Mouse (Mus musculus): ENCODE measurements around the gene Cmtm2b. TPM values are rescaled to one million over a fixed set of nuclear protein-coding genes. Genes with fewer than 3 reads are reported as not detected.
"Not testable (repeated sequence)": the region's sequence is repeated elsewhere in the genome, so short reads cannot be mapped to it uniquely, and the experiment has no call there.

Cmtm2b gene
- polyA plus RNA-seq (2012; fragmentation: generic; extraction: Trizol): not detected
- long read RNA-seq, experiment 1: 0 reads
- long read RNA-seq, experiment 2: 0 reads

- not testable (repeated sequence) for H3ac ChIP-seq (ENCODE audit: control insufficient read depth, insufficient read length, low read depth); H3K79me3 ChIP-seq (ENCODE audit: low read depth); H3K4me3 ChIP-seq (ENCODE audit: insufficient read depth, poor library complexity, severe bottlenecking); H3K36me3 ChIP-seq (ENCODE audit: control insufficient read depth, insufficient read depth); H3K79me2 ChIP-seq (ENCODE audit: control insufficient read depth, insufficient read depth); H3K27me3 ChIP-seq (ENCODE audit: control insufficient read depth, insufficient read depth, insufficient read length)
Observed at GRCm38 (mm10) chr8:104321930-104322329, at the start of gene Cmtm2b. Cmtm2b (plus strand) TSS chr8:104322230.

- H3K36me3 ChIP-seq (ENCODE audit: control insufficient read depth, insufficient read depth); H3K79me2 ChIP-seq (ENCODE audit: control insufficient read depth, insufficient read depth); H3K4me3 ChIP-seq (ENCODE audit: insufficient read depth, poor library complexity, severe bottlenecking); H3K27me3 ChIP-seq (ENCODE audit: control insufficient read depth, insufficient read depth, insufficient read length); H3ac ChIP-seq (ENCODE audit: control insufficient read depth, insufficient read length, low read depth); H3K79me3 ChIP-seq (ENCODE audit: low read depth): not testable (repeated sequence)
Observed at GRCm38 (mm10) chr8:104293081-104293480, 28.9 kb upstream of the Cmtm2b start, which contains the start of gene Cmtm2a. Cmtm2a (minus strand) TSS chr8:104293181.

GRCm38 (mm10) chr8:104294396-104294795 is 27.6 kb upstream of the Cmtm2b start:
- TF ChIP-seq USF1 (IDR thresholded peaks at IDR 0.05; ENCODE audit: low read depth): no peak
- no peak for TF ChIP-seq FOSL1 (IDR thresholded peaks at IDR 0.05; ENCODE audit: insufficient read depth, low read length, poor library complexity, severe bottlenecking)
- Histone ChIP-seq H3K36me3 (ENCODE audit: control insufficient read depth, insufficient read depth) (no peaks in the 10 kb centered on the region), H3ac (ENCODE audit: control insufficient read depth, insufficient read length, low read depth) (no peak overlapping the region), H3K4me3 (ENCODE audit: insufficient read depth, poor library complexity, severe bottlenecking) (no peak overlapping the region), H3K79me2 (ENCODE audit: control insufficient read depth, insufficient read depth) (no peaks in the 10 kb centered on the region), H3K79me3 (ENCODE audit: low read depth) (no peaks in the 10 kb centered on the region), H3K27me3 (ENCODE audit: control insufficient read depth, insufficient read depth, insufficient read length) (peaks cover 5% of the 10 kb centered on the region)

- H3ac ChIP-seq (ENCODE audit: control insufficient read depth, insufficient read length, low read depth); H3K4me3 ChIP-seq (ENCODE audit: insufficient read depth, poor library complexity, severe bottlenecking); H3K36me3 ChIP-seq (ENCODE audit: control insufficient read depth, insufficient read depth); H3K79me3 ChIP-seq (ENCODE audit: low read depth); H3K79me2 ChIP-seq (ENCODE audit: control insufficient read depth, insufficient read depth); H3K27me3 ChIP-seq (ENCODE audit: control insufficient read depth, insufficient read depth, insufficient read length): not testable (repeated sequence)
Observed at GRCm38 (mm10) chr8:104301577-104301976, 20.5 kb upstream of the Cmtm2b start.

GRCm38 (mm10) chr8:104302536-104302935 is 19.5 kb upstream of the Cmtm2b start:
- not testable (repeated sequence) for H3K4me3 ChIP-seq (ENCODE audit: insufficient read depth, poor library complexity, severe bottlenecking); H3K79me3 ChIP-seq (ENCODE audit: low read depth); H3K27me3 ChIP-seq (ENCODE audit: control insufficient read depth, insufficient read depth, insufficient read length); H3K79me2 ChIP-seq (ENCODE audit: control insufficient read depth, insufficient read depth); H3K36me3 ChIP-seq (ENCODE audit: control insufficient read depth, insufficient read depth); H3ac ChIP-seq (ENCODE audit: control insufficient read depth, insufficient read length, low read depth)

- Histone ChIP-seq H3ac (ENCODE audit: control insufficient read depth, insufficient read length, low read depth) (no peak overlapping the region), H3K36me3 (ENCODE audit: control insufficient read depth, insufficient read depth) (no peaks in the 10 kb centered on the region), H3K79me2 (ENCODE audit: control insufficient read depth, insufficient read depth) (no peaks in the 10 kb centered on the region), H3K27me3 (ENCODE audit: control insufficient read depth, insufficient read depth, insufficient read length) (peaks cover 4% of the 10 kb centered on the region), H3K79me3 (ENCODE audit: low read depth) (no peaks in the 10 kb centered on the region), H3K4me3 (ENCODE audit: insufficient read depth, poor library complexity, severe bottlenecking) (no peak overlapping the region)
- TF ChIP-seq CEBPB (IDR thresholded peaks at IDR 0.05; ENCODE audit: low read depth) (no peak), MYOD1 (IDR thresholded peaks at IDR 0.05; ENCODE audit: control insufficient read depth, insufficient read length, low read depth) (no peak), MYOG (IDR thresholded peaks at IDR 0.05; ENCODE audit: control insufficient read depth, extremely low read depth, insufficient read length) (no peak), USF1 (IDR thresholded peaks at IDR 0.05; ENCODE audit: low read depth) (no peak), FOSL1 (IDR thresholded peaks at IDR 0.05; ENCODE audit: insufficient read depth, low read length, poor library complexity, severe bottlenecking) (no peak), CTCF (IDR thresholded peaks at IDR 0.05; ENCODE audit: control insufficient read depth, insufficient read depth, insufficient read length) (no peak), MAX (IDR thresholded peaks at IDR 0.05) (no peak)
Observed at GRCm38 (mm10) chr8:104304962-104305361, 17.1 kb upstream of the Cmtm2b start.

GRCm38 (mm10) chr8:104308341-104308740 is 13.7 kb upstream of the Cmtm2b start:
- H3K36me3 ChIP-seq (ENCODE audit: control insufficient read depth, insufficient read depth); H3K79me2 ChIP-seq (ENCODE audit: control insufficient read depth, insufficient read depth); H3K79me3 ChIP-seq (ENCODE audit: low read depth); H3ac ChIP-seq (ENCODE audit: control insufficient read depth, insufficient read length, low read depth); H3K4me3 ChIP-seq (ENCODE audit: insufficient read depth, poor library complexity, severe bottlenecking): not testable (repeated sequence)
- peaks cover 17% of the 10 kb centered on the region for H3K27me3 ChIP-seq (ENCODE audit: control insufficient read depth, insufficient read depth, insufficient read length)

- not testable (repeated sequence) for H3K4me3 ChIP-seq (ENCODE audit: insufficient read depth, poor library complexity, severe bottlenecking); H3K79me3 ChIP-seq (ENCODE audit: low read depth); H3K79me2 ChIP-seq (ENCODE audit: control insufficient read depth, insufficient read depth); H3ac ChIP-seq (ENCODE audit: control insufficient read depth, insufficient read length, low read depth); H3K36me3 ChIP-seq (ENCODE audit: control insufficient read depth, insufficient read depth)
- H3K27me3 ChIP-seq (ENCODE audit: control insufficient read depth, insufficient read depth, insufficient read length): peaks cover 17% of the 10 kb centered on the region
Observed at GRCm38 (mm10) chr8:104309441-104310155, 12.4 kb upstream of the Cmtm2b start, which contains the start of the genes Gm45711 and Cmtm1. Gm45711 (minus strand) TSS chr8:104310081. Cmtm1 (minus strand) TSS chr8:104310145.

GRCm38 (mm10) chr8:104312023-104312422 is 10.0 kb upstream of the Cmtm2b start:
- H3ac ChIP-seq (ENCODE audit: control insufficient read depth, insufficient read length, low read depth); H3K79me3 ChIP-seq (ENCODE audit: low read depth); H3K36me3 ChIP-seq (ENCODE audit: control insufficient read depth, insufficient read depth); H3K79me2 ChIP-seq (ENCODE audit: control insufficient read depth, insufficient read depth); H3K4me3 ChIP-seq (ENCODE audit: insufficient read depth, poor library complexity, severe bottlenecking): not testable (repeated sequence)
- peaks cover 17% of the 10 kb centered on the region for H3K27me3 ChIP-seq (ENCODE audit: control insufficient read depth, insufficient read depth, insufficient read length)
